Mouse (Mus musculus) kidney, adult 2 months (tissue): ENCODE measurements around the gene Cpsf3.

Experiments
- CTCF ChIP-seq: fragments of 200-500 bp; conservative IDR thresholded peaks from 2 replicates; pipeline ENCODE4 v1.5.1; 2011; ENCODE audit warnings: low read depth, mild to moderate bottlenecking, control low read depth, low read length, moderate library complexity, mixed read lengths; ENCODE audit not compliant: insufficient read depth, insufficient read length
- POLR2A ChIP-seq: fragments of 200-500 bp; IDR thresholded peaks from one replicate; pipeline ENCODE4 v1.6.1; 2011; ENCODE audit warnings: low read depth, low read length, control low read depth

DNA sequence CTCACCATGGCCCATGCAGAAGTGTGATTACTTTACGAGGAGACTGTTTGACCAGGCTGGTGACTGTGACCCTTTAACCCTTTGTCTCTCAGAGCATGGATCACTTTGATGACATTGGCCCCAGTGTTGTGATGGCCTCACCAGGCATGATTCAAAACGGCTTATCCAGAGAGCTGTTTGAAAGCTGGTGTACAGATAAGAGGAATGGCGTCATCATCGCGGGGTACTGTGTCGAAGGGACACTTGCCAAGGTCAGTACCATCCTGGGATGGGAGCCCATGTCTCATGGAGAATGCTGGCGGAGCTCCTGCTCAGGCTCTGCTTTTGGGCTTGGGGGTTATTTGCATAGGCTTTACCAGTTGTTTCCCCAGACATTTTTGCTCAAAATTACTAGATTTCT lies 16.1 kb downstream of the Cpsf3 start:
- TF ChIP-seq POLR2A (no peak), CTCF (no peak)
